Mouse (Mus musculus) embryo, embryonic 10.5 days (tissue): ENCODE results near the gene Cryge.
"Not testable (repeated sequence)": the region's sequence is repeated elsewhere in the genome, so short reads cannot be mapped to it uniquely, and the experiment has no call there.

Source experiments
- DNase-seq: peaks from one replicate; pipeline ENCODE4 v3.0.0-alpha.2; 2015; ENCODE audit warnings: low spot score

The Cryge gene

DNA sequence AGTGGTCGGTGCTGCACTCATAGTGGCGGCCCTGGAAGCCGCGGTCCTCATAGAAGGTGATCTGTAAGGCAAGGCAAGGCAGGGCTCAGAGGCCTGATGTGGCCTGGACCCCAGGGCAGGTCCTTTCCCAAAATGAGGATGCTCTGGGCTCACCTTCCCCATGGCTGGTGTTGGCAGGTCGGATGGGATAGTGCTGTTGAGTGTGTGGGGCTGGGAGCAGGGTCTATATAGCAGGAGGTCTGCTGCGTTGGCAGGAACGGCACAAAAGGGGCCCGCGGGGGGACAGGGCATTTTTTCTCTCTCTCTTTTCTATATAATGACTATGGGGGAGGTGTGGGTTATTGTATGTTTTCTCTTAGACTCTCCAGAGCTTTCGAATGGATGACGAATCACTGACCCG, at the start of gene Cryge:
Gene Cryge, minus strand, starts transcription at position 198 of the 400 bp plus-strand sequence.
- DNase-seq, result not testable (repeated sequence)

DNA sequence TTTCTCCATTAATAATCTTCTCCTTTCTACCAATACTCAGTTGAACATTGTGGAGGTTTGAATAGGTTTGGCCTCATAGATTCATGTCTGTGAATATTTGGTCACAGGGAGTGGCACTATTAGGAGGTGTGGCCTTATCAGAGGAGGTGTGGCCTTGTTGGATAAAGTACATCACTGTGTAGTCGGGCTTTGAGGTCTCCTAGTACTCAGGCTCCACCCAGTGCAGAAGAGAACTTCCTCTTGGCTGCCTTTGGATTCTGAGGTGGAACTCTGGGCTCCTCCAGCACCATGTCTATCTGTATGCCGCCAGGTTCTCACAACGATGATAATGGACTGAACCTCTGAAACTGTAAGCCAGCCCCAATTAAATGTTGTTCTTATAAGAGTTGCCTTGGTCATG, 46.0 kb upstream of the Cryge start:
- no peak for DNase-seq

DNA sequence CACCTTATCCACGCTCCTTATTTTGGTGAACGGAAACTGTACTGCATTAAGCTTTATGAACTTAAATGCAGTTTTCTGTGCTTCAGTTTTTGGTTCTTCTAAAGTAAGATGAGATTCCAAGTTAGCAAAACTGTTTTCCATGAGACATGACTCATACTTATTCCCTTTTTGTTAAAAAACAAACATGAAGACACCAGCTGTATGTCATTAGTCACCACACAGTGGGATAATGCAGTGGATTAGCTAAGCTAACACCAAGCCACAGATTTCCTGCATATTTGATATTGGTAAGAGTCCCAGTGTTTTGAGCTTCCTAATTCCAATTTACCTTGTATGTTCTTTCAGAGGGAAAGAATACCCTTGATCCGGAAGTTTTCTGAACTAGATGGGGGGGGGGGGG, 40.6 kb upstream of the Cryge start:
- DNase-seq, result no peak

DNA sequence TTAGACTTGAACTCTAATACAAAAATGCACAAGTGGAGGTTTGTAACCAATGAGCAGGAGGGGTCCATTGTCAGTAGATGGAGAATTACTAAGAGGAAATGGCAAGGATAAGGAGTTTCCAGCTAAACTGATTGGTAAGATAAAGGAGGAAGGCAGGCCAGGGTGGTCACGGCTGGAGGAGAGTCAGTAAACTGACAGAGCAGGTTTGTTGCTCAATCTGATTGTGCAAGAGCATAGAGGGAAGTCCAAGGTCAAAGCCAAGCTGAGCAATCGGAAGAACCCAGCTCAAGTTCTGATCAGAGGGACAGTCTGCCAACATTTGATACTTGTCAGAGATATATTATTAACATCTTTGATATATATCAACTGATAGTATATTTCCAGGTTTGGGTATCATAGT, 39.4 kb upstream of the Cryge start:
- DNase-seq, result no peak

DNA sequence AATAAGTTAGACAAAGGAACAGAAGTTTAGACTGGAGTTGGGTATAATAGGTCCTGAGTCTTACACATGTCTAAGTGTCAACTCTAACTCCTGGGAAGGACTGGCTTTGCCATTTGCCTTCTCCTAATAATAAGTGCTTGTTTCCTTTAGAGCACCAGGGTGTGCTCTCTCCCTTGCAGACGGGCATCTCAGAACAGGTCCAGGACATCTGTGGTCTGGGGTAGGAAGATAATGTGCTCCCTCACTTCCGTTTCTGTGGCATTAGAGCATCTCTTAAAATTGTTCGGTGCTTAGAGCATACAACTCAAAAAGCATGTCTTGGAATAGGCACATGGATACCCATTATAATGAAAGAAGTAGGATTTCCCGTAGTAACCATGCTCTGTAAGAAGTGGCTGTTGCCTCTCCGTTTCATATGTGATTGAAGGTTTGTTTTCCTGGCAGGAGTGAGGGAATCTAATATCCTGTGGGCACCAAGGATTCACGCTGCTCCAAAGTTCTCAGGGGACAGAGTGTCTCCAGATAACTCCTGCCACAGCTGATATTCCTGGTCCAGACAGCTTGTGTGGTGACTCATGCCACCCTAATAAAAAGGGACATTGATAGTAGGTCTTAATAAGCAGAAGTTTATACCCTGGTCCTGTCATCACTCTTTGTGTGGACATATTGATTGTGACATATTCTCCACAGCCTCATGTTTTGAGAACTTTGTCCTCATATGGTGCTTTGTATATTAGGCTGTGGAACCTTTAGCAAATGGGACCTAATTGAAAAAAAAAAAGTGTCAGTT, 37.8 kb upstream of the Cryge start:
- DNase-seq, result no peak

DNA sequence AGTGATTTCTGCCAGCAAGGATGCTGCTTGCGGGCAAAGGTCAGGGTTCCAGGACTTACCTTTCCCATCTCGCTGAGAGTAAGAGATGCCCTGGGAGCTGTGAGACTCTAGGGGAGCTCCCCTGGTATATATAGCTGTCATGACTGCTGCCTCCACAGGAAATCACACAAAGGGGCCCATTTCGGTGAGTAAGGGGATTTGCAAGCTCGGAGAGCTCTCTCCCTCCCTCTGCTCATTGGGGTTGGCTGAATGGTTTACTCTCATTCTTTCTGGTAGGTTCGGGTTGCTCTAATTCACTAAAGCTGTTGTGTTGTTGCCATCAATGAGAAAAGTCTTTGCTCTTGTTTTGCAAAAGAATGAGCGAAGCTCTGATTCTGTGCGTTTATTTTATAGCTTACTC, 31.2 kb upstream of the Cryge start, which contains the start of gene Crygb:
Gene Crygb, minus strand, starts transcription at position 101 of the 400 bp plus-strand sequence.
- DNase-seq, result peak; percentile 6

DNA sequence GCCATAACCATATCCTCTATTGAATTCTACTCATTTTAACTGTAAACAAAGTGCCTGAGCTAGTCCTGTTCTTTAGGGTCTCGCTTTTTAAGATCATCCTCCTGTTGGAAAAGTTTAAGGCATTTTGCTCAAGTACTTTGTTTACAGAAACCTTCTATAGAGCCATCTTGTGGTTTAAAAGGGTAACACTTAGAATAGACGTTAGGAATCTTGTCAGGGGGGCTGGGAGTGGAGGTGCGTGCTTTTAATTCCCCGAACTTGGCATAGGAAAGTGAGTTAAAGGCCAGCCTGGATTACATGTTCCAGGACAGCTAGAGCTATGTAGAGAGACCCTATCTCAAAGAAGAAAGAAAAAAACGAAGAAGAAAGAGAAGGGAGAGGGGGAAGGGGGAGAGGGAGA, 24.7 kb upstream of the Cryge start:
- DNase-seq, result peak; percentile 13

DNA sequence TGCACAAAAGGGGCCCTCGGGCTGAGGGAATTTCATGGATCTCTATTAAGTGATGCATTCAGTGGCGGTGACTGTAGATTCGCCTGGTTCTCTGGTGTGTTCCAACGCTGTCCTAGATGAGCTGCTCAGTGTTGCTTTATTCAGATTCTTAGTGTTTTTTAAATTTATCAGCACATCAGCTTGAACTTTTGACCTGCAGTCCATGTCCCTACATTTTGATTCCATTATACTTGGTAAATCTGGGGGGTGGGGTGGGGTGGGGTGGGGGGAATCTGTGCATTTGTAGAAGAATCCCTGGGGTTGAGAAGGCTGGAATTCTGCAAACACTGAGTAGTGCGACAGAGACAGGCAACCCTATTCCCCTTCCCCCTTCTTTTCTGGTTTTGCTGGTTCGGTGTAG, 22.6 kb upstream of the Cryge start, which contains the start of gene Crygc:
Gene Crygc, minus strand, starts transcription at position 101 of the 400 bp plus-strand sequence.
- DNase-seq, result no peak

DNA sequence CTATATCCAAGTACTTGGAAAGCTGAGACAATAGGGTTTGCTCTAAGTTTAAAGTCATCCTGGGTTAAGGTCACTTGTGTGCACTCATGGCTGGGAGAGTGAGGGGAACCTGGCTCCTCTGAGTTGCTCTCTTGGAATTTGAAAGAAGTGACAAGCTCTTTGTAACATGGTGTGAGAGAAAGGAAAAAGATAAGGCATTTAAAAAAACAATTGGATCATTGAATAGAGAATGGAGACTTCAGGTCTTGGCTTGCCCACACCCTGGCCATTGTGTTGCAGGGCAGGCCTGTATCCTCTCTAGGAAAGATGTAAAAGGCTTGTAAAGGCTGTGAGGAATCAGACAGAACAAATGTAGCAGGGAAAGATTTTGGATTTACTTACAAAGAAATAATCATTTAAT, 16.9 kb upstream of the Cryge start:
- DNase-seq, result no peak

DNA sequence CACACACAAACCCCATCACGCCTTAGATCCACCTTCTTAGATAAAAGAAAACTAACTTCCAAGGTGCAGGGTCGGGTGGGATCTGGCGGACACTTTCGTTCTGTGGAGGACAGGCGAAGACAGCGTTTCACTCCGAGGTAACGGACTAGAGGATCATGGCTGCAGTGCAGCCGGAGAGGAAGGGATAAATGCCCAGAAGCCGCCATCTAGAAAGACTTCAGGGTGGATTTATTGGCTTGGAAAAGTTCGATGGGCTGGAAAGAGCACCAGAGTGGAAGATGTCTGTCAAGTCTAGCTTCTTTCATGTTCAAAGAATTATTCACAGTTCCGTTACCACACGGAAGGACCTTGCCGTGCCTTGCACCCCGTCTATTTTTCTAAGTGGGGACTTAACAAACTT, 13.3 kb upstream of the Cryge start:
- DNase-seq, result no peak

DNA sequence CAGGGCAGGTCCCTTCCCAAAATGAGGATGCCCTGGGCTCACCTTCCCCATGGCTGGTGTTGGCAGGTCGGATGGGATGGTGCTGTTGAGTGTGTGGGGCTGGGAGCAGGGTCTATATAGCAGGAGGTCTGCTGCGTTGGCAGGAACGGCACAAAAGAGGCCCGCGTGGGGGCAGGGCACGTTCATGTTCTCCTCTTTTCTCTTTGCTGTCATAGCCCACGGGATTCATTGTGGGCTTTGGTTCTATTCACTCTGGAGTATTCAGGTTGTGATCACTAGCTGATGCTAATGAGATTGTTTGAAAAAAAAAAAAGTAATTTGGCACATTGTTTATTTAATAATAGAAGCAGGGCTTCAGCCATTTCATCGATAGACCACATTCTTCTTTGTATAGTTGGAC, 12.4 kb upstream of the Cryge start, which contains the start of gene Crygd:
Gene Crygd, minus strand, starts transcription at position 101 of the 400 bp plus-strand sequence.
- no peak for DNase-seq

DNA sequence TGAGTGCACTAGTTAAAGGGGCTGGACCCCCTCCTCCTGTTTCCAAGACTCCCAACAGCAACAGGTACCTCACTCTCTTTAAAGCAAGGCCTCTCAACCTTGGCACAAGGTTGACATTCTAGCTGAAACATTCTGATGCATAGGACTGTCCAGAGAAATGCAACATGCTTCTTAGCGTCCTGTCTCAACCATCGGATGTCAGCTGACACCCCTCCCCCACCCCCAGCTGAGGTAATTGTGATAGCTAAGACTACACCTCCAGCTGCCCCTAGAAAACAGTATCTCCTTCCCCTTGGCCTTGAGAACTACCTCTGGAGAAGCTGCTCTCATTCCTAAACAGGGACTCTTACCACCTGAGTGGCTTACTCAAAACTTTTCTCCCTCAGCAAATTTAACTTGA, 1.2 kb upstream of the Cryge start:
- DNase-seq, result no peak

DNA sequence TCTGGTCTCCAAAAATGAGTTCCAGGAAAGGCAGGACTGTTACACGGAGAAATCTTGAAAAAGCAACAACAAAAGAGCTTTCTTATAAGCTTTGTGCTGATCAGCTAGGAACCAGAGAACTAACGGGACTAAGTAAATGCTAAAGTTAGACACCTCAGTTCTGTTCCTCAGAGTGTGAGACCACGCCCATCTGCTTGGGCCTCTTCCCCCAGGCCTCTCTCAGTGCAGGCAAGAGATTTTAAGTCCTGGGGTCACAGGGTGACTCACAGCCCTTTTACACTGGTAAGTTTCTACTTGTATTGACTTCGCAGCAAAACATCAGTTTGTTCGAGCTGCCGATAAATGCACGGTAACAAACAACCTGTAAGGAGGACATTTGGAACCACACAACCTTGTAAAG, 747 bp upstream of the Cryge start:
- DNase-seq, result no peak

DNA sequence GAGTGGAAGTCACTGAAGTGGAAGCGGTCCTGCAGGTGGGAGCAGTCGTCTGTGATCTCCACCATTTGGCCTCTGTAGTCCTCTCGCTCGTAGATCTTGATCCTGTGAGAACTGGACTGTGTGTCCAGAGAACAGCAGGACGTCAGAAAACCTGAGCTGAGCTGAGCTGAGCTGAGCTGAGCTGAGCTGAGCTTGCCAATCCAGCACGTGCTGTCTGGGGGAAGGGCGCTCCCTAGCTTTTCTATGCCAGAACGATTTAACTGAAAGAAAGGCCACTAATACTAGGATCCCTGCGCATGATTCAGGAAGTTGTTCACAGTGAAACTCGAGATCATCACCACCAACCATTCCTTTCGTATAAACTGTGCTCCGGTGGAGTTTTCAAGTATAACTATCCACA, 2.2 kb downstream of the Cryge start:
- DNase-seq, result no peak

DNA sequence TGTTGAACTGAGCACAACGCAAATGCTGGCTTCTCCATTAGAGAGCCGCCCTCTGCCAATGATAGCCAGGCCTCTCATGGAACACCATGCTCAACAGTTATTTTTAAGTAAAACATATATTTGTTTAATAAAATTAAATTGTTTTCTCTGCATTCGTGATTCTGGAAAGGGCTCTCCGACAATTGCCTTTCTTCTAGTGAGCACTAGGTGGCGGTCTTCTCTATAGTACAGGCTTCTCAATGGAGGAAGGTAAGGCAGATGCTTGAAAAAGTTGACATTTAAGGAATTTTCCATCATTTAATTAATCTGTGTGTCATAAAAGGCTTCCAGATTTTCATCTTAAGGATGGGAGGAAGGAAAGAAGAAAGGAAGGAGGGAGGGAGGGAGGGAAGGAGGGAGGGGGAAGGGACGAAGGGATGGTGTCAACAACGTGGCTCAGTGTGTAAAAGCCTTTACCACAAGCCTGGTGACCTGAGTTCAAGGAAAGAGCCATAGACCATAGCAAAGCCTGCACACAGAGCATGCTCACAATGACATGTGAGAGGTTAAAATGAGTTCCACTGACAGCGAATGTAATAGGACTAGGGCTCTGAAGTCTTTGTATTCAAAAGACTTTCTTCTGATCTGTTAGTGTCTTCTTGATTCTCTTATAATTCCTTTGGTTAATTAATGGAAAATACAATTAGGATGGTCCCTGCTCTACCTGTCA, 4.4 kb downstream of the Cryge start:
- DNase-seq, result peak; percentile 72

DNA sequence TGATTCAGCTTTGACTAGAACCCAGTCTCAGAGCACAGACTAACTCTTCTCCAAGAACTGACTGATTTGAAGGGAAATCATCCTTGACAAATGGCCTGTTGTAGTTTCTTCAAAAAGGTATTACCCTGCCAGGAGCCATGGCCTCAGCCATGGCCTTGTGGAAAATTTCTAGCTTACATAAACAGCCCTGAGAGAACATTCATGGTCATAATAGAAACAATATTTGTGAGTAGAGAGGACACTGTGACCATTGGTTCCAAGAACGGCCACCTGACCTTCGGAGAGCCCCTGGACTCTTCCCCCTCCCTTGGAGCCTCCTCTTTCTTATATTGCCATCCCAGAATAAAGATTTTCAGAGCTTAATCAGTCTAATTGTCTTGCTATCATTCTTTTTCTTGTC, 7.5 kb downstream of the Cryge start:
- no peak for DNase-seq

DNA sequence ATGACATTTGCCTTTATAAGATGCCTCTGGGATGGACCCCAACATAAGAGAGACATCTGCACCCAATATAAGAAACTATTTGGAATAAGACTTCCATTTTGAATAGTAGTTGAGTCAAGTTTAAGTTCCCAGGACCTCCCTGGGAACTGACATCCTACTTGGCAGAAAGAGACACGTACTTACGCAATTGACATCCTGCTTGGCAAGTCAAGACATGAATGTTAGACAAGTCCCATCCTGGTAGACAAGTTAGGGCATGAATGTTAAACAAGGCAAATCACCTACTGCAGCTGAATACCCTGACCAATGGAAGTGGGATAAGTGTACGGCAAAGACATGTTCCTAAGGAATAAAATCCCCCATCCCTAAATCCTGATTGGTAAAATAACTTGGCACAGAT, 9.1 kb downstream of the Cryge start:
- DNase-seq, result no peak

DNA sequence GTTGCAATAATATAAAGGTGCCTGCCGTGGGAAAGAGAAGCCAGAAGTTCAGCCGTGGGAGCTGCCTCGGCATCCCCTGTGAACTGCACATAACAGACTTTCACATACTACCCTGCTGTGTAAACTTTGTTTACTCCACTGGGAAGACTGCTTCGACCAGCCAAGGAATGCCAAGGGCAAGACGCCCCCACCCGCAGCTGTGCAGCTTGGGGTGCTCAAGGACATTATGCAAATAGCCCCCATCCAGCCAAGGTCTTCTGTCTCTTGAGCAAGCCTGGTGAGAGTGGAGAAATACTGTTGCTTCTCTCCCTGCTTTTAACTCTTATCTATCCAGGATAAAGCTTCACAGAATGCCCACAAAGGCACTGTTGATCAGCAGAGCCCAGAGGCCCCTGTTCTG, 10.1 kb downstream of the Cryge start:
- no peak for DNase-seq

DNA sequence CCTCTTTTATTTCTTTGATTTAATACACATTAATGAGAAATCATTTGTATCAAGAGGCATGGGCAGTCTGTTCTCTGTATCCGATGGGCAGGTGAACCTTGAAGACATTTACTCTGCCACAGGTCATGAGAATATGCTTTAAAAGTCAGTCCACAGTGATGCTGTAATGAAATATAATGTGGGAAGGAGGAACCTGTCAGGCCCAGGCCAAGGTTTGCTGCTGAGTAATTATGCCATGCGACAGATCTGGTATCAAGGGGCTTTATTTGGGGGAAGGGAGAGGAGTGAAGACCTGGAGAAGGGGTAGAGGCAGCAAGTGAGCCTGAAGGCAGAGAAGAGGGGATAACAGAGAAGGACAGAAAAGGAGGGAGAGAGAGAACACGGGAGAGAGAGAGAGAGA, 11.3 kb downstream of the Cryge start:
- DNase-seq, result no peak

DNA sequence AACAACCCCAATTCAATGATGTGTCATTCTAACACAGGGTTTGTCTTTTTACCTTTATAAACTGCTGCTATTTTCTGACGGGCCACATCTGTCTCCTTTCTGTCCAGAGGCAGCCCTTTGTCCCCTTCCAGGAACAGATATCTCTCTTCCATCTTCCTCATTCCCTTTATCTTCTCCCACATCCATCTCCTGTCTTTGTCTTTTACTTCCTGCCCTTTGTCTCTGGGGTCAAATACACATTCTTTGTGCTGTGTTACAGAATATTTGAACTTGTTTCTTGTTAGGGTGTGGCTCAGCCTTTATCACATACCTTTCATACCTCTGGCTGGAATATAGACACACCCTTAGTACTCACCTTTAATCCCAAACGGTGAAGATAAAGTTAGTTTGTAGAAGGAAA, 13.4 kb downstream of the Cryge start:
- DNase-seq, result no peak

DNA sequence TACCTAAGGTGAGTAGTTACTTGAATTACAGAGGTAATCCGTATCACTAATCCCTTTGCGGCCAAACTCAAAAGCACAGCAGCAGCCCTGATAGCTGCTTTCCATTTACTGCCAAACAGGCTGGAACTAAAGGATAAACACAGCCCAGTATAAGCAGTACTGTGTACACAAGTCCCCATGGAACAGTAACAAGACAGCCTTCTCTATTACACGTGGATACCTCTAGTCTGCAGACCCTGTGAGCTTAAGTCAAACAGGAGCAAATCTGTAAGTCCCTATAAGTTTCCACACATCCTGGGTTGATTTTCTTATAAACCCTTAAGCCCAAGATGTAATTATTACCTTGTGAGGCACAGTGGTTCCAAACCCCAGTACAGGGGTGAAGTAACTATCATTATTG, 15.4 kb downstream of the Cryge start:
- no peak for DNase-seq

DNA sequence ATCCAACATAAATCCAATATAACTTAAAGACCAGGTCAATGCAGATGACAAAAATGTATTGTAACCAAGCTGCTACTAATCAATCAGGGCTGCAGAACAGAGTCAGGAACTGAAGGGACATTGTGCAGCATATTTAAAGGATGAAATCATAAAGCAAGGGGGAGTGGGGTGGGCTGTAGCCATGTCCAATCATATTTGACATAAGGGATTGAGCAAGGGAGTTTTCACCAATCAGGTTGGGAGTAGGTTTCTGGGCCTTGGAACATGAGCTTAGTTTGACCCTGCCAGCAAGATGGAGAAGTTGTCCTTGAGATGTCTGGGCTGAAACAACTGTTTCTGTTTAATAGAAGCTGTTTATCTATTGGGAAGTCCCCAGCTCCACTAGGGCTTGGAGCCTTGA, 18.3 kb downstream of the Cryge start, which contains the start of gene Akr1cl:
Gene Akr1cl, minus strand, starts transcription at position 119 of the 400 bp plus-strand sequence.
- DNase-seq, result no peak

DNA sequence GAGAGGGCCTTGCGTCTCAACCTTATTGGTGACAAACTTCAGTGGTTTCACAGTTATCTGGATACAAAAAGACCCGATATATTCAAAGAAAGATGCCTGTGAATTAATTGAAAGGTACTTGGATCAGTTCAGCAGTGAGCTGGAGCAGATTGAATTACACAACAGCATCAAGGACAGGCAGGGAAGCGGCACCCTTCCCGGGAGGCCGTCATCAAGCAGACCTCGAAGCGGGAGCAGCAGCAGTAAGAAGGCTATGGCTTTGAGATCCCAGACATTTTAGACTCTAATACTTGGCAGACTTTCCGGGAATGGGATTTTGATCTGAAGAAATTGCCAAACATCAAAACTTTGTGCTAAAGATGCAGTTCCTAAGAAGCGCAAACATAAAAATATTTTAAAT, 22.7 kb downstream of the Cryge start:
- DNase-seq, result no peak
